Mouse (Mus musculus): ENCODE measurements around the gene Akap6. TPM values are rescaled to one million over a fixed set of nuclear protein-coding genes. Genes with fewer than 3 reads are reported as not detected.
A peak's percentile ranks its signal among the peaks of the same experiment; 100 is the strongest.

Gene Akap6
- total RNA-seq, 2 experiments from 2014 or later: 110 to 131 TPM

DNA sequence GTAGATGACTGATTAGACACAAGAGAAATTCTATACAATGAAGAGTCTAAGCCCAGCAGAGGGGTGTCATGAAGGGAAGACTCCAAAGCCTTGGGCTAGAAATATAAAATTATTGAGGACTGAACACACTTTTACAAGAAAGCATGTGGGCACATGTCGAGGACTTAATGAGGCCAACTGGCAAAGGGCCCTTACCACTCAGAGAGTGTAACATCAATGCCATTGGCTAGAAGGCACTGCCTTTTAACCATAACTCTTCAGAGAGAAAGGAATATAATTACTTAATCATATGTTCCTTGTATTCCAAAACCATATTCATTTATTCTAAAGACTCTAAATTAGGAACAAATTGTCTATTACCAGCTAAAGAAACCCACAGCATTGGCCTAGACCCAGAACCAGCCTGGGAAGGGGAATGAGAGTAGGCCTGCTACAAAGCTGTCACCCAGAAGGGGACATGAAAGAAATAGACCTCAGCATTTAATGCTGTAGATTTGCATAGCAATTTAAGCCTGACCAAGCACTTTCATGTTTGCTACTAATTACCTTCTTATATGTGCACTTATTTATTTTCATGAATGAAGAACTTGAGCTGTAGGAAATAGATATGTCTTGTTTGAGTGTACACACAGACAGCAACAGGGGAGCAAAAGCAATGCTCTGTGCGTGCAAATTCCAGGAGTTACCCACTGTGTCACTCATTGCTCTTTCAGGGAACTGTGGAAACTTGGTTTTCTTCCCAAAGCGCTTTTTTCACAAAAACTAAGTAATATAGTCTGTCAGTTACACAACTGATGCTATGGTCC is 377.6 kb downstream of the Akap6 start:
- no peak for DNase-seq
- intact Hi-C loops (cut with DNase I): no loop called here

DNA sequence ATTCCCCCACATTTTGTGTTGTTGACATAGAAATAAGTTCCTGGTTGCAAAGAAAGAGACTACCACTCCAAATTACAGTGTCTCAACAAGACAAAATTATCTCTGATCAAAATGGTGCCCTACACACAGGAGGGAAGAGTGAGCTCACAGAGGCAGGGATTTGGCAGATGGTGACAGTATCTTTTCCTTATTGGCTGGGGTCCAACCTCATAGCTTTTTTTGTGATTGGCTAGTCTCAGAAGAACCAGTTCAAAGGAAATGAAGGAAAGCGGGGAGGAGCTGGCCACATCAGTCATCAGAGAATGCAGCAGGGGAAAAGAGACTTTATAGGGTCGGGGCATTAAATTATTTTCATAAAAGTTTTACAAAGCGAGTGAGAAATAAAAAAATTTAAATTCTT is 386.6 kb downstream of the Akap6 start:
- DNase-seq: no peak
- intact Hi-C loops (cut with DNase I): no loop called here

DNA sequence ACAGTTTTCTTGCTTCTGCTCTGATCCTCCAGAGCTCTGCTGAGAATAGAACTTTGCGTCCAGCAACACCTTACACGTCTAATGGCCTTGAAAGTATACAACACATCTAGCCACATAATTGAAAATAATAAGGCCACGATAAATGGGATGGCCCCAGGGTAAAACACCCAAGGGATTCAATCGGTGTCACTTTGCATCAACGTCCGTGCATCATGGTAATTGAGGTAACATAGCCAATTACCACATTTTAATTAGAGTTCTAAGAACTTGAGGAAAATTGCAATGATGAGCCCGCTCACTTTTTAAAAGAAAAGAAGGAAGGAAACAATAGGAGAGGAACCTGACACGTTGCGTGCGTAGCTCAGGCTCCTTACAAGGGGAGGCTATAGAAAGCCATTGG is 413.1 kb downstream of the Akap6 start:
- DNase-seq: no peak
- intact Hi-C loops (cut with DNase I): no loop called here

DNA sequence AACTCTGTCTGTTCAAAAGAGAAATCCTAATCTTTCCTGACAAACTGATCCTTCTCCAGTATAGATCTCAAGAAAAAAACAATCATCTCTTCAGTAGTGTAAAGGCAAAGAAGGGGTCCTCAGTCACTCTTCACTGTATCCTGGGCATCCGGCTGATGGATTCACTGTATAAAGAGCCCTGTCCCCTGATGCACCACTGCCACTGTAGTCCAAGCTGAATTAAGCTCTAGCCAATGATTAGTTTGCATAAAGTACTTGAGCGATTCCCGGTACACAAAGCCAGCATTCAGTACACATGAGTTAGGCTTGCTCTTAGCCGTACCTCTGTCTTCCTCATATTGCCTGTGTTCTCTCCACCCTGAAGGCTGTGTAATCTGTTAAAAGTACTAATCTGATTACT is 420.2 kb downstream of the Akap6 start:
- intact Hi-C loops (cut with DNase I): no loop called here

DNA sequence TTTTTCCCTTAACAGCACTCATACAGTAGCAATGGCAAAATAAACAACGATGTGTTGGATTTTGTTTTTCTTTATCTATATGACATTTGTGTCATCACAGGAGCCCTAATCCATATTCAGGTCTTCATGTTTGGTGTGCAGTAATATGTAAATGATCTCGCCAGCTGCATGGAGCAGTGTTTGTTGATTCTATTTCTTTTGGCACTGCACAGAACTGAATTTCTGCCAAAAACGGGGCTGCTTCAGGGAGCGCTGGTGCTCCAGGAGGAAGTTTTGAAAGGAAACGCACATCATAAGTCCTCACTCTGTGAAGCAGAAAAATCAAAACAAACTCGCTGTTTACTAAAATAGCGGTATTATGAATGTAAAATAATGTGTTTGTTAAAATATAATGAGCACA is 424.9 kb downstream of the Akap6 start:
- peak; percentile 68 to 71 for DNase-seq
- intact Hi-C loops (cut with DNase I): no loop called here

More for the DNA sequence above, 420.2 kb downstream of the Akap6 start:
- no peak for DNase-seq

DNA sequence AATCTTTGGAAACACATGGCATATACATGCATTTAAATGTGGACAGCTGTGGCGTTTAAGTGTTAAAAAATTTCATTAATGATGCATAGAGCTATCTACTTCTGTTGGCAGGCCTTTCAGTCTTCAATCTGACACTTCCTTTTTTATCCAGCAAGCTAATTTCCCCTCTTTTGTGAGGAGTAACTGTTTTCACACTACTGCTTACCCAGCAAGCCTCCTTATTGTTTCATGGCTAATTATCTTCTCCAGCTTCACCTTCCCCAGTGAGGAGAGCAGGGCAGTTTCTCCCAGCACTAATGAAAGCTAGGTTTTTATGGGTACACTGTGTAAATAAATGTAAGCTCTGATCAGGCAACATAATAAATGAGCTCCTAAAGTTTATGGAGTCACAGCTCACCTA is 425.5 kb downstream of the Akap6 start:
- intact Hi-C loops (cut with DNase I): loop anchor here (5.0 kb wide), 1 partner anchor 1447 kb away; no protein-coding TSS in a partner anchor
- no peak for DNase-seq

DNA sequence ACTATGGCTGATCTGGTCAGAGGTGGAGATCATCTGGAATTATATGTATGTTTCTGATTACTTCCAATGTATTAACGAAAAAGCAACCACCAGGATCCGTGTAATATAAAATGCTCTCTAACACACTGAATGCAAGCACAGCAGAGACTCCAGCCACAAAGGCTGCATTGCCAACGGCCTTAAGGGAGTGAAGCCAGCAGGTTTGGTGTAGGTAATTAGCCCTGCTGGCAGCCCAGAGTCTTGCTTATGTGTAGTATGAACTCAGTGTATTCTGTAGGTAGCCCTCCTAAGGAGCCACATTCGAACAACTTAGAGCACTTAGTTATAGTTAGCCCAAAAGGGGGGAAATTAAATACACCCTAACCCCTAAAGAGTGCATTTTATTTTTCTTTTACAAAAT is 426.1 kb downstream of the Akap6 start:
- no peak for DNase-seq
- intact Hi-C loops (cut with DNase I): loop anchor here (5.0 kb wide), 1 partner anchor 1448 kb away; no protein-coding TSS in a partner anchor

DNA sequence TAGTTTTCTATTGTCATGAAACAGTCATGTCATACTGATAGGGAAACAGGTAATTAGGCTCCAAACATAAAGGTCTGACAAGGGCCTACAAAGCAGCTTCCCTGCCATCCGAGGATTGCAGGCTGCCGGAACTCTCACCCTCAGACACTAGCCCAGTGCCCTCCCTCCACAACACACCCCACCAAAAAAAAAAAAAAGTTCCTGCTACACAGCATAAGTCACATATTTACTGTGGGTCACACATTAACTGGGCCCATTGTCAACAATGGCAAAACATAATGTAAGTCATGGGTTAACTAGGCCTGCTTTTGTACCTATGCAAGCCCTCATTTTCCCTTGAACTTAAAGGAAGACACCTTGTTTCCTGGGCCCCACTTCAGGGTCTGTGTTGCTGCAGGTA is 435.0 kb downstream of the Akap6 start:
- intact Hi-C loops (cut with DNase I): no loop called here
- DNase-seq: no peak

DNA sequence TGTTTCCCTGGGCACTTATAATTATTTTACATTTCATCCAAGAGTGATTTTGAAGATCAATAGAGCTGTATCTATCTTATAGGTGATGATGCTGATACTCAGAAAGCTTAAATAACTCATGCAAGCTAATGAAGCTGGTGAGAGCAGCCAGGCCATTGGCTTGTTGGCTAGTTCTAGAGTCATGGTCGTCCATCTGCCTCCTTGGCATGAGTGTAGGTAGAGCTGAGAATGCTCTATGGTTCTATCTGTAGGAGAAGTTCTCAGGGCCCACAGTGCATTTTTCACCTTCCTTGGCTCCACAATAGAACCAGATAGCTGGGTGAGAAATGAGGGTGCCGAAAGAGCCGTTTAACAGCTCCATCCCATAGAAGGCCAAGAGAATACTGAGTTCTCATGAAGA is 438.1 kb downstream of the Akap6 start:
- DNase-seq: no peak
- intact Hi-C loops (cut with DNase I): no loop called here

DNA sequence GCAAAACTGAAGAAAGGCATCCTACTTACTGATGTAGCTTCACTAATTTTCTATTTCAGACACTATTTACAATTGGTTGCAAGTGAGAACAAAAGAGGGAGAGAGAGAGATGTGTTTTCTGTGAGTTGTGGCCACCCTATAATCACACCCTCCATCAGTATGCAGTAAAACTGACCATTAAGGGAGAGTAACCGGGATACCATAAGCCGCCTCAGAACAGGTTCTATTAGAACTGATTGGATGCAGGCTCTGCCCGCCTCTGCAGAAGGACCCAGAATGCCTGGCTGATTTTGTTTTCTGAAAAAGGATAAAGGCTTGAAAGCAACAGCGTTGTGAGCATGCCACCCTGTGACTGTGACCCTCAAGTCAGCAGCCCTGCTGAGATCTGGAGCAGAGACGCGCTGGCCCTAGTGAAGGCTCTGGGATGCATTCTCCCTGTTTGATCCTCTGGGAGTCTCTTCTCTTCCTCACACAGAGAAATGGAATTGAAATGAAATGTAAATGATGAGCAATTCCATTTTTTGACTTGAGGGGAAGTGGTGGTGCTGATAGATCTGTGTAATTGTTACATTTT is 445.0 kb downstream of the Akap6 start:
- intact Hi-C loops (cut with DNase I): no loop called here
- no peak for DNase-seq

DNA sequence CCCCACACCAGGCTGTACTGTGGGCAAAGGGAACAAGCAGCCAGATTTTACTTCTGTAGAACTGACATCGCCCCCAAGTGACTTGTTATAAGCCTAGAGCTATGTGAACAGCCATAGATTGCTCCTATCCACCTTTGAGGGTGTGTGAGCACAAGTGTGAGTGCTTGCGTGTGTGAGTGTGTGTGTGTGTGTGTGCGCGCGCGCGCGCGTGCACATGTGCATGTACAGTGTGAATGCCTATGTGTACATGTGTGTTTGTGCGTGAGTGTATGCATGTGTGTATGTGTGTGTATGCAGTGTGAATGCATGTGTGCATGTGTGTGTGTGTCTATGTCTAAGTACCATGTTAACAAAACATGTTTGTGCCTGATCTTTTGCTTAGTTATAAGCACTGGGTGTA is 445.6 kb downstream of the Akap6 start:
- intact Hi-C loops (cut with DNase I): no loop called here
- no peak for DNase-seq

DNA sequence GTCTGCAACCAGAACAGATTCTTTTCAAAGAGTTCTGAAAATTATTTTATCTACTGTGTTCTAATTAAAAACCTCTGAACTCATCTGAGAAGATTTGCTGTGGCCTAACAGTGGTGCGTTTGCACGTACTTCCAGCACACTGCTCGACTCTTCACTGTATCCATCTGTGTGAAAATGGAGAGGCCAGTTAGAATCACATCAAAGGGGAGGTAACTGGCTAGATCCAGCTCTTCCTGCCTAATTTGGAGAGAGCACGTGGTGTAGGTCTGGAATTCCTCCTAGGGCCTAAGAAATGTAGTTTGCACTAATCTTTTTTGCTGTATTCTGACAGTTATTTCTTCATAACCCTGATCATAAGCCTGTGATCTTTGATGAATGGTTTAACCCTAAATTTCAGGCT is 446.3 kb downstream of the Akap6 start:
- DNase-seq: no peak
- intact Hi-C loops (cut with DNase I): no loop called here

DNA sequence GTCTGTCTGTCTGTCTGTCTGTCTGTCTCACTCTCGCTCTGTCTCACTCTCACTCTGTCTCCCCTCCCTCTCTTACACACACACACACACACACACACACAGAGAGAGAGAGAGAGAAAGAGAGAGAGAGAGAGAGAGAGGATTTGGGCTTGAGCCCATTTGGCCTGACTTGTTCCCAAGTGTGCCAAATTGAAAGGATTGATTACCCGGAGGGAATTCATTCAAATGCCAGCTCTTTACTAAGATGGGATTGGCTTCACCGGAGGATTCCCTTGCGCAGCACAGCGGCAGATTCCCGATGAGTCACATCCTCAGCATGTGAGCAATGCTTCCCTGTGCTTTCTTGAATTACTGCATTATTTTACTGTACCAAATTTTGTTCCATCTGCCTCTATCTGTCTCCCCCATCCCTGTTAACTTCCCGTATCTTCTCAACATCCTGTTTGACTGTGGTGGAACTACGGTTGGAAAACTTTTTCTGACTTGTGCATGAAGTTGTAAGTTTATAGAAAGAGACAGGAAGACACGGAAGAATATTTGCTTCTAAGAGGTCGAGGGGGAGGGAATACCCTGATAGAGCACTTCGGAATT is 447.4 kb downstream of the Akap6 start:
- intact Hi-C loops (cut with DNase I): no loop called here
- DNase-seq: peak; percentile 25 to 29

DNA sequence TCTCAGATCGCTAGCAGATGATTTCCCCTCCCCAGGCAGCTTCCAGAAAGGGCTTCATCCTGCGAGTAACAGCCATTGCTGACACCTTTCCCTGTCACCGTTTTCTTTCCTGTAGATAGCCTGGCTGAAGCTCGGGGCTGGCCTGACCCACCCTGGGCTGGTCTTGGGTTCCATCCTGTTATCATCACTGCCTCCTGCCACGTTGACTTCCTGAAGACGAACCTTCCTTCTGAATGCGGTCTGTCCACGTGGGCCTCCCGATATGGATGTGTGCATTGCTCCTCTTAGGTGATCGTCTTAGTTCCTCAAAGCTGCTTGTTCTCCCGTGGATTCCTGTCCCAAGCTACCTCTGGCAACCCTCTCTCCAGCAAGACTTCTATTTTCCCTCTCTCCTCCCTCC is 448.5 kb downstream of the Akap6 start:
- intact Hi-C loops (cut with DNase I): no loop called here
- DNase-seq: no peak

DNA sequence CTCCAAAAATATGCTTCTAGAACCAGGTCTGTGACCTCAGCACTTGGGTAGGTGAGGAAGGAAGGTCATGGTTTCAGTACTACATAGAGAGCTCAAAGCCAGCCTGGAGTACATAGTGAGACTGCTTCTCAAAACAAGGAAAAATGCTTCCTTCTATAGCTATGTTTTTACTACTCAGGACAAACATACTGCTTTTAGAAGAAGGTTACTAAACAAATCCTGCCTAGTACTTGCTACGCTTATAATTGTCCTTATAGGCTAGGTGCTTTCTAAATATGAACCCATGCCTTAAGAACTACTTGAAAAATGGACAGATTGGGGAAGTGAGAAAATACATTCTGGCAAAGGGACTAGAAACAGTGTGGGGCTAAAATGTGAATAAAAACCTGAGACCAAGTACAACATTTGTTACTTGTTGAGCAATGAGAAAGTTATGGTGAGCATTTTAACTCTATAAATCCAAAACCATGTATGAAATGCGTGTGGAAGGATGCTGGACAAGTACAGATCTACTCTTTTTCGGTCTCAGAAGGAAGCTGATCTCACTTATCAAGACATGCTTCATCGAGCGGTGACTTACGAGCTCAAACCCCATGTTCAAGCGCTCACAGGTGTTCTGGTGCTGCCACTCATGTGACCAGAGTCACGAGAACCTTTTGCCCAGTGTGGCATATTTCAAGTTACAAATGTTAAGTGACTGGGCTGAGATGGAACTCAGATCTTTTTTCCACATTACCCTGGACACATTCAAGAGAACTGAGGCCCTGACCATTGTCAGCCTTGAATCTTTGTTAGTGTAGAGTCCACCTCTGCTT is 469.2 kb downstream of the Akap6 start:
- intact Hi-C loops (cut with DNase I): no loop called here
- DNase-seq: no peak

DNA sequence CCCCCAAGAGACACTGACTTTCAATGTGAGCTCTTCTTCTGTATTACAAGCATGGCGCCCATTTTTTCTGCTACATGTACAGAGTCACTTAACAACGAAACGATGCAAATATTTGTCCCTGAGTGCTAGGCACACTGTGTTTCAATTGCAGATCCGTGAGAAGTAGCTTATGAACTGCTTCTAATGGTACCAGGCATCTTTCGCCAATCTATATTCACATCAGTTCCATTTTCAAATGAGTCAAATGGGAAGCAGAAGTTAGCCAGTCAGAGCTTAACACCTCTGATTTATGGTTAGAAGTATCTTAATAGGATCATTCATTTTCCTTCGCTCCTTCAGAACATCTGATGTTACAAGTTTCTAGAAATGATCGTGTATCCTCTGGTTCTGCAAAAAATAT is 492.3 kb downstream of the Akap6 start:
- DNase-seq: no peak
- intact Hi-C loops (cut with DNase I): no loop called here

DNA sequence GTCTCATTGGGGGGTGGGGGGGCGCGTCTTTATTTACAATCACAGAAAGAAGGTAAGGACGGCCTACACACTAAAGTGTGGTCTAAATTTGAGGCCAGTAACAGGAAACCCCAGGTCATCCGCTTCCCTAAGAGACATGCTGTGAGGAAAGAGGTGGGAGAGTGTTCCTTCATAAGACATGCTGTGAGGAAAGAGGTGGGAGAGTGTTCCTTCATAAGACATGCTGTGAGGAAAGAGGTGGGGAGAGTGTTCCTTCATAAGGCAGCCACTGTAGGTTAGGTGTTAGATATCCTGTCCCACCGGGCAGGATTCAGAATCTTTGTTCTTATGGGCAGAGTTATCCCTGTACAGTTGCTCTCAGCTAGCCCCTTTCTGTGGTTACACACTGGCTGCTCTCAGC is 494.5 kb downstream of the Akap6 start:
- no peak for DNase-seq
- intact Hi-C loops (cut with DNase I): no loop called here
